Mouse (Mus musculus): ENCODE results near the gene Mnd1.

DNA sequence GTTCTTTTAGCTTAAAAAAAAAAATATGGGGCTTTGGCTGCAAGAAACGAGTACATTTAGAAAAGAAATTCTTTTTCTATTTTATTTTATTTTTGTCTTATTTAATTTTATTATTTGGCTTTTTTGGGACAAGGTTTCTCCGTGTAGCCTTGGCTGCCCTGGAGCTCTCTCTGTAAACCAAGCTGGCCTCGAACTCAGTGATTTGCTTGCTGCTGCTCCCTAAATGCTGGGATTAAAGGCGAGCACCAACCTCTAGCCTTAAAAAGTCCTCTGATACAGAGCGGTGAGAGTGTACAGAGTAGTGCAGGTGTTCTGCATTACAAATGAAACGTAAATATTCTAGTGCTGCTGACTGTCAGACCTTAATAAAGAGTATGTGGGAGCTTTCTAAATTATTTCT lies 519 bp upstream of the Mnd1 start:
- no peak for TF ChIP-seq ZC3H11A (IDR thresholded peaks at IDR 0.05; ENCODE audit: borderline replicate concordance, low read depth, low read length)
- no peak for TF ChIP-seq ZNF384 (IDR thresholded peaks at IDR 0.05; ENCODE audit: low read depth, low read length)
- no peak for TF ChIP-seq HCFC1 (IDR thresholded peaks at IDR 0.05; ENCODE audit: borderline replicate concordance, insufficient read depth, low read length)
- no peak for TF ChIP-seq CHD2 (IDR thresholded peaks at IDR 0.05; ENCODE audit: low read depth, low read length)

Measured in ES-E14 (cell line).